Mouse (Mus musculus) MEL-GATA-1-ER (cell line): ENCODE measurements around the gene Sspo.
"Not testable (repeated sequence)": the region's sequence is repeated elsewhere in the genome, so short reads cannot be mapped to it uniquely, and the experiment has no call there.

Experiments used
- DNase-seq: peaks from one replicate; pipeline ENCODE4 v3.0.0-alpha.2; 2012; ENCODE audit warnings: low read depth; ENCODE audit errors: extremely low read depth

Sspo gene

DNA sequence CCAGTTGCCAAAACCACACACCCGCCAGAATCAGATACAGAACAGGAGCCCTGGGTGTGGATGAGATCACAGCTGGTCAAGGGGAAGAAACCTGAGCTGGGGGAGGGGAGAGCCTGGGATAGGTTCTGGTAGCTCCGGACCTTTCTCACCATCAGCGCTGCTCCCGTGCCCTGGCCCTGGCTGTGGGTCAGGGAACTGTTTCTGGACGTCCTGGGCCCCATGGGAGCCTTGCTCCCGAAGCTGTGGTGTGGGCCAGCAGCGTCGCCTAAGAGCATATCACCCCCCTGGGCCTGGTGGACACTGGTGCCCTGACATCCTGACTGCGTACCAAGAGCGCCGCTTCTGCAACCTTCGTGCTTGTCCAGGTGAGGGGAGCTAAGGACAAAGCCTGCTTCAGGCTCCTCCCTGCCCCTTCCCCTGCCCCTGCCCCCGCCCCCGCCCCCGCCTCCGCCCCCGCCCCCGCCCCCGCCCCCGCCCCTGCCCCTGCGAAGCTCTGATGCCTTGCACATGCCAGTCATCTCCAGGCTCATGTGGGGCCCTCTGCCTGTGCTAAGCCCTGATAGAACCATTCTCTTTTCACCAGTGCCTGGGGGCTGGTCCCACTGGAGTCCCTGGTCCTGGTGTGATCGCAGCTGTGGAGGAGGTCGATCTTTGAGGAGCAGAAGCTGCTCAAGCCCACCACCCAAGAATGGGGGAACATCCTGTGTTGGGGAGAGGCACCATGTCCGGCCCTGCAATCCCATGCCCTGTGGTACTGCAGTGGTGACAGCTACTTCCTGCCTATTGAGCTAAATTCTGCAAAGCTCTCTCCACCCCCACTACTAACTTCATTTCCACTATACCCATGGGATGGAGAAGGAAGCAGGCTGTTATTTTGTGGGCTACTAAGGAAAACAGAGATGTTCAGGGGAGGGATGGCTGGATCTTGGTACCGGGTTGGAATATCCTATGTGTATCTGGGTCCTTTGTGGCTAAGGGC lies 40.0 kb downstream of the Sspo start:
- no peak for DNase-seq

GRCm38 (mm10) chr6:48489741-48490140 lies 41.7 kb downstream of the Sspo start:
- no peak for DNase-seq

- no peak for DNase-seq
Measured at GRCm38 (mm10) chr6:48491361-48491760, 43.3 kb downstream of the Sspo start.

DNA sequence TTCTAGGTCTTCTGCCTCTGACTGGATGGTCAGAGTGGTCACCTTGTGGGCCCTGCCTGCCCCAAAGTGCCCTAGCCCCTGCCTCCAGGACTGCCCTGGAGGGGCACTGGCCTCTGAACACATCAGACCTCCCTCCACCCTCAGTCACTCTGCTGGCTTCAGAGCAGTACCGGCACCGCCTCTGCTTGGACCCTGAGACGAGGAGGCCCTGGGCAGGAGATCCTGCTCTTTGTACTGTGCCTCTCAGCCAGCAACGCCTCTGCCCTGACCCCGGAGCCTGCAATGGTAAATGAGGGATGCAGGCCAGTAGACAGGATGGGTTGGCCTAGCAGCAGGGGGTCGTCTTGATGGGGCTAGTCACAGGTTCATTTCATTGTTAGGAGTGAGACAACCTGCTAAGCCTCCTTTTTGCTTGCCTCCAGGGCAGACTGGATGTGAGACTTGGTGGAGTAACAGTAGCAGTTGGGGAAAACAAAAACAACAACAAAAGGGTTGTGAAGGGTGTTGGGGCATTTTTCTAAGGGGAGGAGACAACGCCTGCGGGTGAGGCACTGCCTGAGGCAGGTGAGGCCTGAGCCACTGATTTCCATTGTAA lies 45.2 kb downstream of the Sspo start:
- DNase-seq: no peak

- no peak for DNase-seq
Measured at GRCm38 (mm10) chr6:48497521-48497920, 49.5 kb downstream of the Sspo start.

- no peak for DNase-seq
Measured at GRCm38 (mm10) chr6:48503847-48504240, 55.8 kb downstream of the Sspo start.

- no peak for DNase-seq
Measured at GRCm38 (mm10) chr6:48504241-48504854, 56.3 kb downstream of the Sspo start.

GRCm38 (mm10) chr6:48508087-48508486 lies 60.1 kb downstream of the Sspo start:
- DNase-seq: no peak

- DNase-seq: no peak
Measured at GRCm38 (mm10) chr6:48510426-48510825, 62.4 kb downstream of the Sspo start.

GRCm38 (mm10) chr6:48511861-48512260 lies 63.8 kb downstream of the Sspo start:
- no peak for DNase-seq

GRCm38 (mm10) chr6:48524882-48525281 lies 76.9 kb downstream of the Sspo start:
- not testable (repeated sequence) for DNase-seq

- DNase-seq: no peak
Measured at GRCm38 (mm10) chr6:48527901-48528300, 79.9 kb downstream of the Sspo start.

DNA sequence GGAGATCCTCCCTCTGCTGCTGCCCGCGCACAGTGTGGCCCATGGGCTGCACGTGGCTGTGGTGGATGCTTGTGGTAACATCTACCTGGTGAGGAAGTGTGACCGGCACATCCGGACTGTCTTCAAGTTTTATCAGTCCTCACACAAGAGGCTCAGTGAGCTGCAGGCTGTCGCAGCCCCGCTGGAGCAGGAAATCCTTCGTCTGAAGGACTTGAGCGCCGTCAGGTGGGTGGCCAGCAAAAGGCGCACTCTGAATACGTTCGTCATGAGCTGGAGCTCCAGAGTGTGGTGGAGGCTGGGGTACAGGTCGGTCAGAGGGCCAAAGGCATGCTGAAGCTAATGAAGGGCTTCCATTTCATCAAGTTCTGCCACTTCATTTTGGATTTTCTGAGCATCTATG lies 81.2 kb downstream of the Sspo start:
- DNase-seq: no peak

GRCm38 (mm10) chr6:48529871-48530440 lies 81.9 kb downstream of the Sspo start:
- DNase-seq: no peak

GRCm38 (mm10) chr6:48530862-48531261 lies 82.8 kb downstream of the Sspo start:
- no peak for DNase-seq

GRCm38 (mm10) chr6:48533475-48533874 lies 85.4 kb downstream of the Sspo start:
- no peak for DNase-seq

GRCm38 (mm10) chr6:48534913-48535312 lies 86.9 kb downstream of the Sspo start:
- no peak for DNase-seq

DNA sequence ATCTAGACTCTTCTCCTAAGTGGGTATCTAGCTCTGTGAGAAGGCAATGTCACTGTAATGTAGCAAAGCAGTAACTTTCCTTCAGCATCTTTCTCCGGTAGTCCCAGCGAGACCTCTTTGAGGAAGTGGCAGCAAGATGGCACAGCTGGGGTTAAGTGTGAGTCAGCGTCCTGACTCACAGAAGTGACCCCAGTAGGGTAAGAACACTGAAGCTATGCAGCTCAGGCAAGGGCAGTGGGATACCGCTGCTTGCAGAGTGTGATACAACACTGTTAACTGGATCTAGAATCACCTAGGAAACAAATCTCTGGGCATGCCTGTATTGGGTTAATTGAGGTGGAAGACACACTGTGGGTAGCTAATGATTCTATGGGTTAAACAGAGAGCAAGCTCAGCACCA lies 88.1 kb downstream of the Sspo start:
- DNase-seq: no peak

DNA sequence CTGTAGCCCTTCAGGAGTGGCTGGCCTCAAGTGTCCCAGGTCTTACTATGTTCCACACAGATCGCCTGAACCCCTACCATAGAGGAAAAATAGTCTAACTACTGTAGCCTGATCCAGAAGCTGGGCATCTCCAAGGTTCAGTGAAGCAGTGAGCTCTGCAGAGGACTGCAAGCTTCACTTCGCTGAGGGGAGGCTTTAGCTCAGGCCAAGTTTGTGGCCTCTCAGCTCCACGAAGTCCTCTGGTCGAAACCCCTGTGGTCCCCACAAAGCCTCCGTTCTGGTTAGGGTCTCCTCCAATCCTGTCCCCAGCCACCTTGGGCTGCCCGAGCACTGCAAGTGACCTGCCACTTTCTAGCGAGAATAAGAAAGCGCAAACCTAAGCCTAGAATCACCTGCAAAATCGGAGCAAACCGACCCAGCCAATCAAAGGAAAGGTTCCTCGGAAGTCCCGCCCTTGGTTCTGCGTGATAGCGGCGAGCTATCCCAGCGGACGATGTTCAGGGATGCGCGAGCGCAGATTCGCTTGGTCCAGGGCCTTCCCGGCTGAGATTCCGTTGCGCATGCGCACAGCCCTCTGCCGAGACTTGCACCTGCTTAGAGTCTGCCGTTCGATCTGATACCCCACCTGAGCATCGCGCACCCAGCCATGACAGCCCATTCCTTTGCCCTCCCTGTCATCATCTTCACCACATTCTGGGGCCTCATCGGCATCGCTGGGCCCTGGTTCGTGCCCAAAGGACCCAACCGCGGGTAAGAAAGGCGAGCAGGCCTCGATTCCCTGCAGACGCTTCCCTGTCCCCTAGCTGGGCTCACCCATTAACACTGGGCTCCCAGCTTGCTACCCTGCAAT lies 89.3 kb downstream of the Sspo start, which contains the start of gene Atp6v0e2:
Gene Atp6v0e2, plus strand, starts transcription at position 511 of the 850 bp plus-strand sequence.
- no peak for DNase-seq

- no peak for DNase-seq
Measured at GRCm38 (mm10) chr6:48538841-48539737, 91.1 kb downstream of the Sspo start.
